Mouse (Mus musculus): ENCODE measurements around the gene Krt20. TPM values are rescaled to one million over a fixed set of nuclear protein-coding genes. Genes with fewer than 3 reads are reported as not detected.

The Krt20 gene
- polyA plus RNA-seq (2015; fragmentation: Nextera tagmentation; extraction: Ambion mirVana): 16.6 and 23.3 TPM in 2 replicates

DNA sequence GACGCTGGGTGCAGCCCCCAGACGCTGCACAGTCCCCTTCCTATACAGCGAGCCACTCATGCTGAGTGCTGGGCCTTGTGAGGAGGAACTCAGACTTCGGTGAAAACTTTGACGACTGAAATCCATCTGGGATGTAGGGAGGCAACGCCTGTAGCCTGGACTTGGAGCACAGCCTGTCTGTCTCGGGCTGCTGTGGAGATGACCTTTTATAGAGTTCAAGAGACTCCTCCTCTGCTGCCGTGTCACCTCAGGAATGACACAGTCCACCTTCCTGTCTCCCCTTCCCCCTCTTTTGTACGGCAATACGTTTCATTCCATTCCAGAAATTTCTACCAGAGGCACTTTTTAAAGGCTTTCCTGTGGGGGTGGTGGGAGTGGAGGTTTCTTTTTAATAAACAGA, at the start of gene Krt20:
Krt20 (minus strand) TSS at position 179 of the 400 bp plus-strand sequence.
- 20% methylated on average over 10 of the region's 10 CpGs for WGBS
- H3K9ac ChIP-seq (ENCODE audit: low read length): no peak within 1 kb of the TSS

DNA sequence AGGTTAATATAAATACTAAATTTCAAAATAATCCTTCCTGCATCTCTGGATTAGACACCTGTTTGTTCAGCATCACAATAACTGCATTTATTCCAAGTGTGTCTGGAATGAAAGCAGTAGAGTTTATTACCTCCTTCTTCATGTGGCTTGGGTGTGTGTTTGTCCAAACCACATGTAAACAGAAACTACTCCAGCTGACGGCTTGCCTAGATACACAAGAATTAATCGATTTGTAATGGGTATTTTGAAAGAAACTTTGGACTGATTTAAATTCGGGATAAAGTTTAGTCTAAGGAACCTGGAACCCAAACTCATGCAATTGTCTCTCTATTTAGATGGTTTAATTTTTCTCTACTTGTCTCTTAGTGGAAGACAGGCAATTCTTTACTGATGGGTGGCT, 37.0 kb upstream of the Krt20 start:
- Histone ChIP-seq H3K4me1 (ENCODE audit: control insufficient read depth, insufficient read depth, low read length) (no peaks in the 10 kb centered on the region), H3K9me3 (replicated peaks; ENCODE audit: control insufficient read depth, low read length) (no peaks in the 10 kb centered on the region), H3K27ac (ENCODE audit: low read length) (no peak overlapping the region), H3K4me3 (replicated peaks; ENCODE audit: low read length) (no peak overlapping the region), H3K9ac (ENCODE audit: low read length) (no peak overlapping the region), H3K36me3 (ENCODE audit: control insufficient read depth, insufficient read depth, low read length) (no peaks in the 10 kb centered on the region), H3K4me2 (ENCODE audit: low read depth, low read length) (no peak overlapping the region), H3K27me3 (ENCODE audit: control insufficient read depth, insufficient read depth, low read length) (no peaks in the 10 kb centered on the region)
- 60% methylated on average over 3 of the region's 3 CpGs for WGBS
- ATAC-seq (ENCODE audit: insufficient read depth, low FRiP score): no peak

More for the DNA sequence above, at the start of gene Krt20:
- H3K27me3 ChIP-seq (ENCODE audit: control insufficient read depth, insufficient read depth, low read length): no peaks in the 10 kb centered on the region
- no peak within 1 kb of the TSS for H3K27ac ChIP-seq (ENCODE audit: low read length)
- ATAC-seq (ENCODE audit: insufficient read depth, low FRiP score): no peak
- H3K36me3 ChIP-seq (ENCODE audit: control insufficient read depth, insufficient read depth, low read length): no peaks in the 10 kb centered on the region
- no peak within 1 kb of the TSS; the same call in 1 of the 2 replicates for H3K4me3 ChIP-seq (replicated peaks; ENCODE audit: low read length)
- no peak within 1 kb of the TSS for H3K4me2 ChIP-seq (ENCODE audit: low read depth, low read length)
- no peaks in the 10 kb centered on the region for H3K9me3 ChIP-seq (replicated peaks; ENCODE audit: control insufficient read depth, low read length)
- no peaks in the 10 kb centered on the region; the same call in 1 of the 2 replicates for H3K4me1 ChIP-seq (ENCODE audit: control insufficient read depth, insufficient read depth, low read length)

DNA sequence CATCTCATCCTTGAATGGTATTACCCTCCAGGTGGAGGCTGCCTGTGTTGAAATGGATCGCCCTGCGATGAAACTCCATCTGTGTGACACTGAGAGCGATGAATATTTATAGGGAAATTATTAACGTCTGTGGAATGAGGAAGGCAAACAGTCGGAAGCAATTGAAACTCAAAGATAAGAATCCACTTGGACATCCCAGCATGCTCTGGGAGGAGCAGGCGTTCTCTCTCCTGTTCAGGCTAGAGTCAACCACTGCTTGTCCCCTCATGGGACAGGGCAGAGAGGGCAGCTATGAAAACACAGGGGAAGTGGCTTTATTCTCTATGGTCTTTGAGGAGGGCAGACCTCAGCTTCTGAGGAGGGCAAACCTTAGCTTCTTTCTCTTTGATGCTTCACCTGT, 35.5 kb upstream of the Krt20 start:
- Histone ChIP-seq H3K4me3 (replicated peaks; ENCODE audit: low read length) (no peak overlapping the region), H3K4me2 (ENCODE audit: low read depth, low read length) (no peak overlapping the region), H3K27me3 (ENCODE audit: control insufficient read depth, insufficient read depth, low read length) (no peaks in the 10 kb centered on the region), H3K9me3 (replicated peaks; ENCODE audit: control insufficient read depth, low read length) (no peaks in the 10 kb centered on the region), H3K36me3 (ENCODE audit: control insufficient read depth, insufficient read depth, low read length) (no peaks in the 10 kb centered on the region), H3K27ac (ENCODE audit: low read length) (no peak overlapping the region), H3K9ac (ENCODE audit: low read length) (no peak overlapping the region), H3K4me1 (ENCODE audit: control insufficient read depth, insufficient read depth, low read length) (peaks cover 5% of the 10 kb centered on the region; the same call in 1 of the 2 replicates)
- WGBS: 55% methylated on average over 6 of the region's 6 CpGs
- peak; percentile 50; the same call in 1 of the 2 replicates for ATAC-seq (ENCODE audit: insufficient read depth, low FRiP score)

DNA sequence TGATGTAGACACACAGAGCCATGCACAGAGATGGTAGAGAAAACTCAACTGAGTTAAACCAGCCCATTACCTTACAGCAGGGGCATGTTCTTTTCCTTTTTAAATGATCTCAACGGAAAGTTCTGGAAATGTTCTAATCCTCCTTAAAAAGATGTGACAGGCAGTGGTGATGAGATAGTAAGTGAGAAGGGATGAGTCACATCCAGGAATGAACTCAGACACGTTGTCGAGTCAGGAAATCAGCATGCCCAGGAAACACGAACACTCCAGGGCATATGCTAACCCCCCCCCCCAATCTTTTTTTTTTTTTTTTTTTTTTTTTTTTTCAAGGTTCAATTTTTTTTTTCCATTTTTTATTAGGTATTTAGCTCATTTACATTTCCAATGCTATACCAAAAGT, 34.5 kb upstream of the Krt20 start:
- H3K9ac ChIP-seq (ENCODE audit: low read length): no peak overlapping the region
- H3K27ac ChIP-seq (ENCODE audit: low read length): no peak overlapping the region
- 72% methylated on average over 4 of the region's 4 CpGs for WGBS
- no peak for ATAC-seq (ENCODE audit: insufficient read depth, low FRiP score)
- H3K36me3 ChIP-seq (ENCODE audit: control insufficient read depth, insufficient read depth, low read length): no peaks in the 10 kb centered on the region
- no peaks in the 10 kb centered on the region for H3K27me3 ChIP-seq (ENCODE audit: control insufficient read depth, insufficient read depth, low read length)
- H3K9me3 ChIP-seq (replicated peaks; ENCODE audit: control insufficient read depth, low read length): no peaks in the 10 kb centered on the region
- no peak overlapping the region for H3K4me3 ChIP-seq (replicated peaks; ENCODE audit: low read length)
- peaks cover 8% of the 10 kb centered on the region for H3K4me1 ChIP-seq (ENCODE audit: control insufficient read depth, insufficient read depth, low read length)
- no peak overlapping the region for H3K4me2 ChIP-seq (ENCODE audit: low read depth, low read length)

DNA sequence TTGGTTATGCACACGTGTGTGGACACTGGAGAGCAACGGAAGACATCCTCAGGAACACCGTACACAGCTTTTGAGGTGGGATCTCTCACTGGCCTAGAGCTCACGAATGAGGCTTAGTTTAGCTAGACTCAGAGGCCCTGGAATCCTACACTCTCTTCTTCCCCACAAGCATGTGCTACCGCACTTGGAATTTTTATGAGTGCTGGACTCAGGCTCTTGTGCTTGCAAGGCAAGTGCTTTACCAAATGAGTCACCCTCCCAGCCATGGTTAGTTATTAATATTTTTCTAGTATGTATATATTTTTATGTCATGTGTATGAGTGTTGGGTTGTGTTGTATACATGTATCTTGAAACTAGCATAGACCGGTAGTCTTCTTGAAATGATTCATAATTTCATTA, 34.0 kb upstream of the Krt20 start:
- H3K4me1 ChIP-seq (ENCODE audit: control insufficient read depth, insufficient read depth, low read length): peaks cover 8% of the 10 kb centered on the region
- no peak overlapping the region for H3K27ac ChIP-seq (ENCODE audit: low read length)
- H3K4me2 ChIP-seq (ENCODE audit: low read depth, low read length): no peak overlapping the region
- no peak overlapping the region for H3K4me3 ChIP-seq (replicated peaks; ENCODE audit: low read length)
- ATAC-seq (ENCODE audit: insufficient read depth, low FRiP score): no peak
- H3K27me3 ChIP-seq (ENCODE audit: control insufficient read depth, insufficient read depth, low read length): no peaks in the 10 kb centered on the region
- H3K9ac ChIP-seq (ENCODE audit: low read length): no peak overlapping the region
- H3K9me3 ChIP-seq (replicated peaks; ENCODE audit: control insufficient read depth, low read length): no peaks in the 10 kb centered on the region
- no peaks in the 10 kb centered on the region for H3K36me3 ChIP-seq (ENCODE audit: control insufficient read depth, insufficient read depth, low read length)
- WGBS: 86% methylated on average over 6 of the region's 6 CpGs

DNA sequence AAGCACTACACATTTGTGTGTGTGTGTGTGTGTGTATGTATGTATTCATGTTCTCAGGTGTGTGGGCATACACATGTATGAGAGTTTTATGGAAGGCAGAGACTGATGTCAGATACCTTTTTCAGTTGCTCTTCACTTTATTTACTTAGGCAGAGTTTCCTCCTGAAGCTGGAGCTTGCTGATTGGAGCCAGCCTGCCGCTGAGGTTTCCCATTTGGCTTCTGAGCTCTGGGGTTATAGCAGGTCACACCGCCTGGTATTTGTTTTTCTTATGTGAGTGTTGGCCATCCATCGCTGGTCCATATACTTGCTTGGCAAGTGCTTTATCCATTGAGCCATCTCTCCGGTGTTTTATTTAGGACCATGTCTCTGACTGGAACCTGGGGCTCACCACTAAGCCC, 31.3 kb upstream of the Krt20 start:
- H3K4me1 ChIP-seq (ENCODE audit: control insufficient read depth, insufficient read depth, low read length): peaks cover 15% of the 10 kb centered on the region
- no peaks in the 10 kb centered on the region for H3K27me3 ChIP-seq (ENCODE audit: control insufficient read depth, insufficient read depth, low read length)
- ATAC-seq (ENCODE audit: insufficient read depth, low FRiP score): no peak
- WGBS: 32% methylated on average over 4 of the region's 4 CpGs
- no peaks in the 10 kb centered on the region for H3K9me3 ChIP-seq (replicated peaks; ENCODE audit: control insufficient read depth, low read length)
- no peak overlapping the region for H3K4me3 ChIP-seq (replicated peaks; ENCODE audit: low read length)
- H3K9ac ChIP-seq (ENCODE audit: low read length): no peak overlapping the region
- H3K27ac ChIP-seq (ENCODE audit: low read length): peak overlapping the region; percentile 76; the same call in 1 of the 2 replicates
- no peak overlapping the region for H3K4me2 ChIP-seq (ENCODE audit: low read depth, low read length)
- no peaks in the 10 kb centered on the region for H3K36me3 ChIP-seq (ENCODE audit: control insufficient read depth, insufficient read depth, low read length)

DNA sequence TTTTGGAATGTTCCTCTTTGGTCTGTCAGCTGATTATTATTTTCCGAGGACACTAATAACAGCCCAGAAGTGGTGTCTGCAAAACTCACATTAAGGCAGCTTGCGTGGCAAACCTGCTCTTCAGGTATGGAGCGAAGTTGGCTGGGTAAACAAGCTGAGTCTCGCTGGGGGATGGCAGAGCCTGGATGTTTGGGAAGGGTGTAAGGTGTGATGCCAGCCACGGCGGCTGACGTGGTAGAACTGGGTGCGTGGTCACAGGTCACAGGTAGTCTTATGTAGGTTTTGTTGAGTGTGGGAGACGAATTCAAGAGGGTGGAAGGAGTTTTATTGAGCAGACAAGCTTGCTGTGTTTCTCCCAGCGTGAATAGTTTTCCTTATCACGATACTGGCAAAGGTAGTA, 30.6 kb upstream of the Krt20 start:
- no peak overlapping the region for H3K9ac ChIP-seq (ENCODE audit: low read length)
- H3K27me3 ChIP-seq (ENCODE audit: control insufficient read depth, insufficient read depth, low read length): no peaks in the 10 kb centered on the region
- H3K27ac ChIP-seq (ENCODE audit: low read length): peak overlapping the region; percentile 76
- peaks cover 15% of the 10 kb centered on the region for H3K4me1 ChIP-seq (ENCODE audit: control insufficient read depth, insufficient read depth, low read length)
- H3K36me3 ChIP-seq (ENCODE audit: control insufficient read depth, insufficient read depth, low read length): no peaks in the 10 kb centered on the region
- no peaks in the 10 kb centered on the region for H3K9me3 ChIP-seq (replicated peaks; ENCODE audit: control insufficient read depth, low read length)
- no peak overlapping the region for H3K4me3 ChIP-seq (replicated peaks; ENCODE audit: low read length)
- ATAC-seq (ENCODE audit: insufficient read depth, low FRiP score): peak; percentile 69; the same call in 1 of the 2 replicates
- H3K4me2 ChIP-seq (ENCODE audit: low read depth, low read length): no peak overlapping the region
- WGBS: 59% methylated on average over 11 of the region's 11 CpGs

DNA sequence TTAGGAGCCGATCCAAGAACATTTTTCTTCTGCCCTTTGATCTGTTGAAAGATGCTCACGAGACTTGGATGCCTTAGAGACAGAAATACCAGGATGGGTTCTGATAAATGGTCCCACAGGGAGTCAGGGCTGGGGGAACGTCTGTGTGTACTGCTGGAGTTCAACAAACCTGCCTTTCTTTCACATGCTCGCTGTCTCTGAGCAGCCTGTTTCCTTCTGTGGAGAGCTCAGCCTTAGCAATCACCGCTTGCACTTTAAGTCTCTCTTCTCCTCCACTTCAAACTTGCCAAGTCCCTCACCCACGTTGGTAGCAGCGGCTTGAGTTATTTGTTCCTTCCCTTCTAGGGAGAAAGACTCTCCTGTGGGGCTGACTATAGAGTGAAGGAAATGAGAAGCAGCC, 28.4 kb upstream of the Krt20 start:
- H3K27me3 ChIP-seq (ENCODE audit: control insufficient read depth, insufficient read depth, low read length): no peaks in the 10 kb centered on the region
- 16% methylated on average over 7 of the region's 7 CpGs for WGBS
- peaks cover 15% of the 10 kb centered on the region for H3K4me1 ChIP-seq (ENCODE audit: control insufficient read depth, insufficient read depth, low read length)
- H3K9ac ChIP-seq (ENCODE audit: low read length): no peak overlapping the region
- H3K4me3 ChIP-seq (replicated peaks; ENCODE audit: low read length): no peak overlapping the region
- peak overlapping the region; percentile 70 for H3K27ac ChIP-seq (ENCODE audit: low read length)
- no peaks in the 10 kb centered on the region for H3K36me3 ChIP-seq (ENCODE audit: control insufficient read depth, insufficient read depth, low read length)
- H3K9me3 ChIP-seq (replicated peaks; ENCODE audit: control insufficient read depth, low read length): no peaks in the 10 kb centered on the region
- no peak overlapping the region for H3K4me2 ChIP-seq (ENCODE audit: low read depth, low read length)
- ATAC-seq (ENCODE audit: insufficient read depth, low FRiP score): no peak

DNA sequence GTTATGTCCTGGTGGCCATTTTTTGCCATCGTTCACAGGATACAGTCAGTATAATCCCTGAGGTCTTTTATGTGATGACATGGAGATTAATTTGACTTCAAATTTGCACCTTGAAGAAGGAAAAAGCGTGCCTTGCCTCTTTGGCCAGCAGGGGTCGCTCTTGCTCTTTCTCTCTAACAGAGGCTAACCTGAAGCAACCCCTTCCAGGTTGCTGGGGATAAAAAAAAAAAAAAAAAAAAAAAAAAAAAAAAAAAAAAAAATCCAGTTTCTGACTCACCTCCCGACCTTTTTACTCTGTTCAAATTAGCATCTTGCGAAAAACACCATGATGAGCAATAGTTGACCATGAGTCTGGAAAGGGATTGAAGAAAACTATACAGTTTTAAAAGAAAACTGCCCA, 26.9 kb upstream of the Krt20 start:
- H3K9ac ChIP-seq (ENCODE audit: low read length): no peak overlapping the region
- WGBS: 4% methylated on average over 5 of the region's 5 CpGs
- no peak for ATAC-seq (ENCODE audit: insufficient read depth, low FRiP score)
- no peaks in the 10 kb centered on the region for H3K36me3 ChIP-seq (ENCODE audit: control insufficient read depth, insufficient read depth, low read length)
- peaks cover 15% of the 10 kb centered on the region for H3K4me1 ChIP-seq (ENCODE audit: control insufficient read depth, insufficient read depth, low read length)
- H3K4me3 ChIP-seq (replicated peaks; ENCODE audit: low read length): no peak overlapping the region
- H3K9me3 ChIP-seq (replicated peaks; ENCODE audit: control insufficient read depth, low read length): no peaks in the 10 kb centered on the region
- no peaks in the 10 kb centered on the region for H3K27me3 ChIP-seq (ENCODE audit: control insufficient read depth, insufficient read depth, low read length)
- H3K4me2 ChIP-seq (ENCODE audit: low read depth, low read length): no peak overlapping the region
- no peak overlapping the region for H3K27ac ChIP-seq (ENCODE audit: low read length)

DNA sequence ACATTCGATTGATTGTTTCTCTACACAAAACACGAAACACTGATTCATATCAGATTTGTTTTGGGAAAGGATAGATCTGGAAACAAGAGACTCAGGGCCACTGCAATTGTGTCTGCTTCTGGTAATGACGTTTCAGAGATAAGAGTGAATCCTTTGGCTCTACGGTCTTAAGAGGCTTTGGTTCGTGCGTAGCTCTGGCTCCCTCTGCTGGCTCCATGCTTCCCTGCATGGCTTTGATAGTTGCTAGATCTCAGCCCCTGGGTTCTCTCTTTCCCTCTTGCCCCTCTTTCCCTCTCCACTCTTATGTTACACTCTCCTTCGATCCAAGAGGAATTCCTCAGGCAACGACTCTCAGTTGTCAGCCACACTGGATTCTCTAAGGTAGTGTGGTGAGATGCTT, 25.2 kb upstream of the Krt20 start:
- H3K36me3 ChIP-seq (ENCODE audit: control insufficient read depth, insufficient read depth, low read length): no peaks in the 10 kb centered on the region
- peaks cover 9% of the 10 kb centered on the region for H3K4me1 ChIP-seq (ENCODE audit: control insufficient read depth, insufficient read depth, low read length)
- H3K27ac ChIP-seq (ENCODE audit: low read length): no peak overlapping the region
- H3K9me3 ChIP-seq (replicated peaks; ENCODE audit: control insufficient read depth, low read length): no peaks in the 10 kb centered on the region
- H3K4me2 ChIP-seq (ENCODE audit: low read depth, low read length): no peak overlapping the region
- H3K4me3 ChIP-seq (replicated peaks; ENCODE audit: low read length): no peak overlapping the region
- H3K27me3 ChIP-seq (ENCODE audit: control insufficient read depth, insufficient read depth, low read length): no peaks in the 10 kb centered on the region
- no peak for ATAC-seq (ENCODE audit: insufficient read depth, low FRiP score)
- 9% methylated on average over 8 of the region's 8 CpGs for WGBS
- H3K9ac ChIP-seq (ENCODE audit: low read length): no peak overlapping the region
